Mouse (Mus musculus) urinary bladder, postnatal 25 days (tissue): Measurements from ENCODE around the gene Gm3512.
"Not testable (repeated sequence)": the region's sequence is repeated elsewhere in the genome, so short reads cannot be mapped to it uniquely, and the experiment has no call there.

Source experiments
- DNase-seq: peaks from one replicate; pipeline ENCODE4 v3.0.0; 2022; ENCODE audit warnings: low spot score

Gm3512 gene

DNA sequence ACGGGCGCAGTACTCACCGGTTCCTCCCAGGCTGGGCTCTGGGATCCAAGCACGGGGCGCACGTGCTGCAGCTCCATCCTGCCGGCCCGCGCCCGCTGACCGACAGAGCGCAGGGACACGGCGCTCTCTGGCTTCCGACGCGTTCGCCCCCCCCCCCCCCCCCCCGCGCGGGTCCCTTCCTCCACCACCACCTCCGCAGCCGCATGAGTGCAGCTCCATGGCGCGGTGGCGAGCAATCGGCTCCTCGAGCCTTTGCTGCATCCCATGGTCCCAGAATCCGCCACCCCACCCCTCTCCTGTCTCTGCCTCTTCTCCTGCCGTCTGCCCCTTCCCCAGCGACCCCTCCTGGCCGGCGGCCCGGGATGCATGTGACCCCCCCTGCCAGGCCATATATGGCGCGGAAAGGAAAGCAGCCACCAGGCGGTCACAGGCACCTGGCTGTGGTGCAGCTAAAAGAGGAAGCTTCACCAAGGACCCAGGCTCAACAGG is at the start of gene Gm3512:
Gene Gm3512 (minus strand): TSS at position 51 of the 489 bp plus-strand sequence.
- not testable (repeated sequence) for DNase-seq

DNA sequence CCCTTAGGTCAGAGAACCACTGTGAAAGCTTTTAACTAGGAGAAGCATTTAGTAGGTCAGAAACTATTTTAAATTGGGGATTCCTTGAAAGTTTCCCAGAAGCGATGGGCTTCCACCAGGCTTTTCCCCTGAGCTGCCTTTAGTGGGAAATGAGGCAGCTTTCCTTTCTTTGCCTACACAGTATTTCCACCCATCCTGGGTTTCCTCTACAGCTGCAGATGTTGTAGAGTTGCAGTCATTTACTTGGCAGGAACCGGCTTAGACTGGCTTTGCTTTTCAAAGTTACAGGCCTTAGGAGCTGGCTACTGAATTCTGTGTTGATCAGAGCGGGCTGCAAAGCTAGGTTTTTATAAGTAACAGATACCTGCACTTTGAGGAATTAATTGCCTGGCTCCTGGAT is 25.7 kb upstream of the Gm3512 start:
- DNase-seq, result not testable (repeated sequence)

DNA sequence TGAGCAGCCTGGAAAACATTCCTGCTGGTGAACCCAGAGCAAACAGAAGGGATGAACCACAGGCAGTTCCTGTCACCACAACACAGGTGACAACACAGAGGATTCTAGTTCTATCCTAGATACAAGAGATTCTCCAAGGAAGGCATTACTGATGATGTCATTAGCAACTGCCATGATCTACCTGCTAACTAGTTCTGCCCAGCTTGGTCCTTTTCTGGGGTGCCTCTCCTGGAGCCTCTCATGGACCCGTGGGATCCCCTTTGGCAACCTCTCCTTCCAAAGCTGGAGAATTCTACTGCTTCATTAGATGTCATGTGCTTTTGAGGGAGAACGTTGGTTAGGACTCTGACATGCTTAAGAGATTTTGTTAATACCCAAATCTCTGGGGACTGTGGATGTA is 20.1 kb upstream of the Gm3512 start, which contains the start of gene Gm16434:
Gene Gm16434 (minus strand): TSS at position 101 of the 400 bp plus-strand sequence.
- DNase-seq, result not testable (repeated sequence)

DNA sequence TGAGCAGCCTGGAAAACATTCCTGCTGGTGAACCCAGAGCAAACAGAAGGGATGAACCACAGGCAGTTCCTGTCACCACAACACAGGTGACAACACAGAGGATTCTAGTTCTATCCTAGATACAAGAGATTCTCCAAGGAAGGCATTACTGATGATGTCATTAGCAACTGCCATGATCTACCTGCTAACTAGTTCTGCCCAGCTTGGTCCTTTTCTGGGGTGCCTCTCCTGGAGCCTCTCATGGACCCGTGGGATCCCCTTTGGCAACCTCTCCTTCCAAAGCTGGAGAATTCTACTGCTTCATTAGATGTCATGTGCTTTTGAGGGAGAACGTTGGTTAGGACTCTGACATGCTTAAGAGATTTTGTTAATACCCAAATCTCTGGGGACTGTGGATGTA is 49.0 kb downstream of the Gm3512 start, which contains the start of gene Gm6676:
Gene Gm6676 (minus strand): TSS at position 101 of the 400 bp plus-strand sequence.
- DNase-seq, result not testable (repeated sequence)

DNA sequence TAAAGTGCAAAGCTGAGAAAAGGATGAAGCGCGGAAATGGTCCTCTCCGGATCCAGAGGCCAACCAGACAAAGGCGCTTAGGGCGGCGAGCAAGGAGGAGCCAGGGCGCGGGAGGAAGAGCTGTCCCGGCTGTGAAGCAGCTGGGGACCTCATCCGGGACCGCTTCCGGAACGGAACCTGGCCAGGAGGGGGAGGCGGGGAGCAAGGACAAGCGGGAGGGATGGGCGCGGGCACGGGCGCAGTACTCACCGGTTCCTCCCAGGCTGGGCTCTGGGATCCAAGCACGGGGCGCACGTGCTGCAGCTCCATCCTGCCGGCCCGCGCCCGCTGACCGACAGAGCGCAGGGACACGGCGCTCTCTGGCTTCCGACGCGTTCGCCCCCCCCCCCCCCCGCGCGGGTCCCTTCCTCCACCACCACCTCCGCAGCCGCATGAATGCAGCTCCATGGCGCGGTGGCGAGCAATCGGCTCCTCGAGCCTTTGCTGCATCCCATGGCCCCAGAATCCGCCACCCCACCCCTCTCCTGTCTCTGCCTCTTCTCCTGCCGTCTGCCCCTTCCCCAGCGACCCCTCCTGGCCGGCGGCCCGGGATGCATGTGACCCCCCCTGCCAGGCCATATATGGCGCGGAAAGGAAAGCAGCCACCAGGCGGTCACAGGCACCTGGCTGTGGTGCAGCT is 69.1 kb downstream of the Gm3512 start:
- DNase-seq, result peak; percentile 3
